Mouse (Mus musculus) heart, postnatal 0 days (tissue): ENCODE data around the gene Apobec2. TPM values are rescaled to one million over a fixed set of nuclear protein-coding genes. Genes with fewer than 3 reads are reported as not detected.

Experiments
- ATAC-seq: fragments of 200-750 bp; cut with Nextera tagmentation; 2 replicates; pipeline ENCODE4 v1.8.0; 2017; ENCODE audit warnings: low read depth, moderate number of reproducible peaks, moderate library complexity; ENCODE audit not compliant: insufficient read depth
- DNase-seq: peaks from one replicate; pipeline ENCODE4 v3.0.0-alpha.2; 2016; ENCODE audit warnings: low spot score
- H3K27ac ChIP-seq: fragments of 300-500 bp; sonication (generic); 2 replicates; pipeline ENCODE4 v1.5.1; 2014; ENCODE audit warnings: low read depth, mild to moderate bottlenecking
- H3K27me3 ChIP-seq: fragments of 300-500 bp; sonication (generic); 2 replicates; pipeline ENCODE4 v1.6.1; 2014; ENCODE audit warnings: low read length, mixed read lengths; ENCODE audit not compliant: control insufficient read depth, insufficient read depth
- H3K36me3 ChIP-seq: fragments of 300-500 bp; sonication (generic); replicated peaks from 2 replicates; pipeline ENCODE4 v1.6.1; 2014; ENCODE audit warnings: low read length, mixed read lengths; ENCODE audit not compliant: control insufficient read depth, insufficient read depth
- H3K4me1 ChIP-seq: fragments of 300-500 bp; sonication (generic); 2 replicates; pipeline ENCODE4 v1.6.1; 2014; ENCODE audit warnings: antibody characterized with exemption; ENCODE audit not compliant: control insufficient read depth, insufficient read depth
- H3K4me2 ChIP-seq: fragments of 300-500 bp; sonication (generic); 2 replicates; pipeline ENCODE4 v1.6.1; 2014; ENCODE audit warnings: low read depth, mild to moderate bottlenecking, low read length, moderate library complexity
- H3K4me3 ChIP-seq: fragments of 300-500 bp; sonication (generic); 2 replicates; pipeline ENCODE4 v1.5.1; 2014; ENCODE audit warnings: low read depth, low read length
- H3K9ac ChIP-seq: fragments of 300-500 bp; sonication (generic); replicated peaks from 2 replicates; pipeline ENCODE4 v1.6.1; 2014; ENCODE audit warnings: low read depth, low read length, mixed read lengths
- H3K9me3 ChIP-seq: fragments of 300-500 bp; sonication (generic); replicated peaks from 2 replicates; pipeline ENCODE4 v1.6.1; 2016; ENCODE audit warnings: low read length; ENCODE audit not compliant: control insufficient read depth
- CTCF ChIP-seq: IDR thresholded peaks from 2 replicates; pipeline ENCODE4 v1.5.1; 2016; ENCODE audit warnings: antibody characterized with exemption, control low read depth, low read depth
- EP300 ChIP-seq: IDR thresholded peaks from 2 replicates; pipeline ENCODE4 v1.6.1; 2016; ENCODE audit warnings: antibody characterized with exemption, low read depth
- WGBS: fragments of 180-500 bp; shearing (Covaris S2); extraction: QIAGEN DNeasy Blood & Tissue Kit; methylation state at CpG from one replicate; pipeline ENCODE4 v1.1.7; 2014; 5-methylcytosine and 5-hydroxymethylcytosine counted together
- polyA plus RNA-seq: library from polyadenylated mRNA; unstranded; fragments of >200 nt; fragmentation: Nextera tagmentation; extraction: Ambion mirVana; gene quantifications from 2 replicates; pipeline ENCODE4 v1.2.1, GENCODE M21; 2015
- total RNA-seq: library from RNA; depleted of rRNA; stranded (reverse); fragments of >200 nt; gene quantifications from 2 replicates; pipeline ENCODE4 v1.2.3, GENCODE M21; 2014; ENCODE audit warnings: low replicate concordance

The Apobec2 gene
- total and polyA plus RNA-seq, 2 experiments from 2014 or later, result 265 to 325 TPM

DNA sequence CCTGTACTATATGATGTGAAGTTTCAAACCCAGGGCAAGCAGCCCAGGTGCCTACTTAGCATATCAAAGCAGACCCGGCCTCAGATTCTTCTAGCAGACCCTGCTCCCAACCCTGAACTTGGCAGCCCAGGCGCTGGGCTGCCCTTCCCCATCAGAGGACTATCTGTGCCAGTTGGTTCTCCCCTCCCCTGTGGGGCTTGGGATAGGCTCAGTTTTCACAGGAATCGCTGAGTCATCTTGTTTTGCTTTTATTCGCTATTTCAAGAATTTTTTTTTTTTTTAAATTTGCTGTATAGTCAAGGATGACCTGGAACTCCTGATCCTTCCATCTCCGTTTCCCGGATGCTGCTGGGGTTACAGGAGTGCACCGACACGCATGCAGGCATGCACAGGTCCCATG is 14.9 kb upstream of the Apobec2 start:
- TF ChIP-seq EP300, result no peak
- no peak overlapping the region for H3K9ac ChIP-seq
- H3K4me2 ChIP-seq, result no peak overlapping the region
- ATAC-seq (no peak), DNase-seq (no peak)
- no peak overlapping the region for H3K4me3 ChIP-seq
- no peaks in the 10 kb centered on the region for H3K9me3 ChIP-seq
- H3K4me1 ChIP-seq, result no peaks in the 10 kb centered on the region
- no peaks in the 10 kb centered on the region for H3K27me3 ChIP-seq
- no peaks in the 10 kb centered on the region for H3K36me3 ChIP-seq
- 67% methylated on average over 8 of the region's 8 CpGs for WGBS
- H3K27ac ChIP-seq, result no peak overlapping the region

DNA sequence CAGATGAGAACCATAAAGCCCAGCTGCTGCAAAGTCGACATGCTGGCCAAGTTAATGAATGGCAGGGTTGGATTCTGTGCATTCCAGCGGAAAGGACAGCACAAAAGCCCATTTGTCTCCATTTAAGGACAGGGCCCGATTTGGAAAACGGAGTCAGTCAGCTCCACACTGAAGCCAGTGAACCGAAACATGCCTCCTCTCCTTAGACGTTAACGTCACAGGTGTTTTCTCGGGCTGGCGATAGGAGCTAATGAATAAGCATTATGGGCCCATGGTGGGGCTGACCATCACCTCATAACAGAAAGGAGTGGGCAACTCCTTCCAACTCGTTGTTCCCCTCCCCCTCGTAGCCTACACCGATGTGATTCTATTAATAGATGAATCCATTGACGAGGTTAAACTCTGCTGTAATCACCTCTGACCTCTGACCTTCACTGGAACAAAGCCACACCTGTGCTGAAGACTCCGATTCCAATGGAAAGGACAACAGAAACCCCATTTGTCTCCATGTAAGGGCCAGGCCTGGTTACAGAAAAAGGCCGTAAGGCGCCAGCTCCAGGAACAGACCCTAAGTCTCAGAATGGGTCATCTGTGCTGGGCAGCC is 10.9 kb upstream of the Apobec2 start:
- no peaks in the 10 kb centered on the region for H3K4me1 ChIP-seq
- no peak overlapping the region for H3K4me2 ChIP-seq
- no peak for TF ChIP-seq CTCF
- TF ChIP-seq EP300, result no peak
- no peak overlapping the region for H3K4me3 ChIP-seq
- ATAC-seq (no peak), DNase-seq (no peak)
- H3K27me3 ChIP-seq, result no peaks in the 10 kb centered on the region
- H3K9ac ChIP-seq, result no peak overlapping the region
- no peak overlapping the region for H3K27ac ChIP-seq
- no peaks in the 10 kb centered on the region for H3K9me3 ChIP-seq
- H3K36me3 ChIP-seq, result no peaks in the 10 kb centered on the region
- 73% methylated on average over 16 of the region's 16 CpGs for WGBS

- whole genome bisulfite sequencing, result 66% methylated on average over 7 of the region's 7 CpGs
- Histone ChIP-seq H3K4me3 (no peak overlapping the region), H3K4me1 (peaks cover 3% of the 10 kb centered on the region; the same call in 1 of the 2 replicates), H3K4me2 (no peak overlapping the region), H3K9ac (no peak overlapping the region), H3K9me3 (no peaks in the 10 kb centered on the region), H3K36me3 (no peaks in the 10 kb centered on the region), H3K27me3 (no peaks in the 10 kb centered on the region), H3K27ac (no peak overlapping the region)
- TF ChIP-seq EP300 (no peak), CTCF (peak; percentile 26; the same call in 1 of the 2 replicates)
- no peak for ATAC-seq
- DNase-seq, result no peak
Observed at GRCm38 (mm10) chr17:48442745-48443457, 10.2 kb upstream of the Apobec2 start.

- H3K27me3 ChIP-seq, result no peaks in the 10 kb centered on the region
- TF ChIP-seq CTCF (peak; percentile 58), EP300 (no peak)
- no peaks in the 10 kb centered on the region for H3K9me3 ChIP-seq
- H3K4me2 ChIP-seq, result no peak overlapping the region
- H3K4me3 ChIP-seq, result no peak overlapping the region
- peak; percentile 57 for ATAC-seq
- peak overlapping the region; percentile 94 for H3K27ac ChIP-seq
- peaks cover 37% of the 10 kb centered on the region for H3K4me1 ChIP-seq
- 19% methylated on average over 7 of the region's 7 CpGs for WGBS
- H3K36me3 ChIP-seq, result no peaks in the 10 kb centered on the region
- DNase-seq, result peak; percentile 61
- no peak overlapping the region for H3K9ac ChIP-seq
Observed at GRCm38 (mm10) chr17:48437421-48437911, 4.7 kb upstream of the Apobec2 start.

DNA sequence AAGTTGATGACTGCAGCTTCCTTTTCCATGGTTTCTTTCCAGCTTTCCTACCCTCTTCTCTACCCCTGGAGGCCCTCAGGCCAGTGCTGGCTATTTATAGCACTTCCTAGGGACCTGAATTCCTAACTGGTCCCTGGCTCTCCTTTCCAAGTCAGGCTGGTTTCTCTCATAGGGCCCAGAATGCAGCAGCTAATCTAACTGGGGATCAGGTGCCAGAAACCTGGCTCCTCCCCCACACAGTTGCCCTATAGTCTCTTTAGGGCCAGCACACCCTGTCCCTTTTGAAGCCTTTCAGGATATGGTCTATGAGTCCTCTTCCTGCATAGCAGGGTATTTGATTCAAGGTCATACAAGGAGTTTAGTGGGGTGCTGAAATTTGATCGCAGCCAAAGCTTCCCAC is 3.8 kb upstream of the Apobec2 start:
- Histone ChIP-seq H3K9ac (no peak overlapping the region), H3K27me3 (no peaks in the 10 kb centered on the region), H3K4me2 (no peak overlapping the region), H3K4me1 (peaks cover 37% of the 10 kb centered on the region), H3K27ac (peak overlapping the region; percentile 94), H3K36me3 (no peaks in the 10 kb centered on the region), H3K4me3 (no peak overlapping the region), H3K9me3 (no peaks in the 10 kb centered on the region)
- ATAC-seq, result peak; percentile 70
- peak; percentile 89 for DNase-seq
- WGBS, result 7% methylated on average over 1 of the region's 1 CpGs
- peak; percentile 67; the same call in 1 of the 2 replicates for TF ChIP-seq EP300
- no peak for TF ChIP-seq CTCF
